Mouse (Mus musculus): Measurements from ENCODE around the gene Klk6.

DNA sequence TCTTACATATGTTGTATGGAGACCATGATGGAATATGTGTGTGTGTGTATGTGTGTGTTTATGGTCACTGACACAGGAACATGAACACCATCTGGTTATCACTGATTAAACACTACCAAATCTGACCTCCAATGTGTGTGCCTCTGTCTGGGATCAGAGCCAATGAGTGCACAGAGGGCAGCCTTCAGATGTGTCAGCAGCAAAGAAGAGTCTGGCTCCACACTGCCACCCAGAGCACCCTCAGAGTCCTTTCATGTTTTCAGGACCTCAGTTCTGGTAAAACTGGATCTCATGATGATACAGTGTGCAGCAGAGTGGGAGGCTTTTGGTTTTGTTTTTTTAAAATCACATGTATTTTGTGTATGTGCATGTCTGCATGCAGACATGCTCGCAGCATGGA, 39.0 kb upstream of the Klk6 start:
- TF ChIP-seq GATA1 (IDR thresholded peaks at IDR 0.05; ENCODE audit: borderline replicate concordance, low read length) (no peak), FLI1 (IDR thresholded peaks at IDR 0.05; ENCODE audit: low read length) (no peak)

All from megakaryocyte, embryonic 14.5 days (primary cell).